13 mouse cellular contexts compared by ENCODE assay signal in the genomic region with DNA sequence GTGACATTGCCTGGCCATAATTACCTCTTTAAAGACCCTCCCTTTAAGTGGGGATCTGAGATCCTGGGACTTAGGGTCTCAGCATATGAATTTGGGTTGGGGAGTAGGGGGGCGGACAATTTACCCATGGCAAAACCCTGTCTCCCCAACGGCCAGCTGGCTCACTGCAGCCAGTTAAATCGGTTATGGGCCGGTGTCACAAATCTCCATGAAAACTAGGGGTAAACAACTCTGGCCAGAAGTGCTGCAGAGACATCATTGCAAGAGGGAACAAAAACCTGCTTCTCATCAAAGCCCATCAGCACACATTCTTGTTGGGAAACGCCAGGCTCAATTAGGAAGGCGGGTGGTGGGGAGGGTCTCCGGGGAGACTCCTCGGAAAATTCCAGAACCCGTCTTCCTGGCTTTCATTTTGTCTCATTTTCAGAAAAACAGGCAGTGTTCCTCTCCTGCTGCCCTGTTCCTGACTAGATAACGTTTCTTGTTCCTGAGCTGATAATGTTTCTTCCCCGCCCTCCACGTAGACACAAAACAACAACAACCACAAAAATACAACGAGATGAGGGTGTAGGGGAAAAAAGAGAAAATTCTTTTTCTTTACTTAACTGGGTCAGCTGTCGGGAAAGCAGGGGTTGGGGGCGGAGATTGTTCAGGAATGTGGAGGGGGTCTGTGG. TPM values are rescaled to one million over a fixed set of nuclear protein-coding genes. Genes with fewer than 3 reads are reported as not detected.
A peak's percentile ranks its signal among the peaks of the same experiment; 100 is the strongest.
DNase-seq lines count a peak whose midpoint lies in the region; ATAC-seq and TF ChIP-seq lines count a peak whose summit lies in the region.
"Had no signal": no experiment of that assay in that cellular context is flagged by ENCODE, and none has a peak within 500 bp of the region (broad histone marks: within the 10 kb centered on the region; RNA-seq: fewer than 3 reads in every experiment).

No protein-coding gene starts in this region.

- no peak overlapping the region for H3K9ac ChIP-seq in intestine, embryonic 14.5 days (ENCODE audit: low read length)
- no peak overlapping the region for H3K9ac ChIP-seq in intestine, postnatal 0 days (ENCODE audit: low read depth, low read length)
- no peak overlapping the region for H3K9ac ChIP-seq in embryonic facial prominence, embryonic 12.5 days
- H3K9ac ChIP-seq in heart, embryonic 14.5 days (ENCODE audit: low read length), result no peak overlapping the region
- peak overlapping the region; percentile 26 for H3K9ac ChIP-seq in liver, embryonic 16.5 days (ENCODE audit: low read depth, low read length)
- H3K9ac ChIP-seq: forebrain, embryonic 15.5 days; midbrain, embryonic 13.5 days; neural tube, embryonic 12.5 days had no signal

- no peaks in the 10 kb centered on the region for H3K9me3 ChIP-seq in intestine, embryonic 14.5 days (ENCODE audit: control insufficient read depth, low read length)
- no peaks in the 10 kb centered on the region for H3K9me3 ChIP-seq in intestine, postnatal 0 days (ENCODE audit: control insufficient read depth)
- H3K9me3 ChIP-seq in embryonic facial prominence, embryonic 12.5 days, result no peaks in the 10 kb centered on the region
- H3K9me3 ChIP-seq in heart, embryonic 14.5 days (ENCODE audit: control insufficient read depth, low read length), result no peaks in the 10 kb centered on the region
- H3K9me3 ChIP-seq in liver, embryonic 16.5 days (replicated peaks; ENCODE audit: control insufficient read depth, low read length), result no peaks in the 10 kb centered on the region
- H3K9me3 ChIP-seq: forebrain, embryonic 15.5 days; midbrain, embryonic 13.5 days; neural tube, embryonic 12.5 days had no signal

- no peak for DNase-seq in intestine, embryonic 14.5 days (ENCODE audit: low spot score)
- DNase-seq in left cerebral cortex, adult 11 months (ENCODE audit: low spot score), result no peak
- DNase-seq in cerebellum, adult 2 months, result no peak
- no peak for DNase-seq in thymus, postnatal 0 days (ENCODE audit: low spot score)
- DNase-seq: cerebellum, postnatal 10 days; lung, adult 2 months had no signal

- no peak for TF ChIP-seq POLR2A in cerebellum, adult 2 months (IDR thresholded peaks at IDR 0.05; ENCODE audit: borderline replicate concordance, insufficient read depth, low read length)

- H3K4me3 ChIP-seq in intestine, embryonic 14.5 days (ENCODE audit: low read depth, low read length), result no peak overlapping the region
- H3K4me3 ChIP-seq in intestine, postnatal 0 days (ENCODE audit: low read depth, low read length), result no peak overlapping the region
- no peak overlapping the region for H3K4me3 ChIP-seq in embryonic facial prominence, embryonic 12.5 days
- H3K4me3 ChIP-seq in heart, embryonic 14.5 days (ENCODE audit: control insufficient read depth in 1 of 2, insufficient read depth in 1 of 2, low read depth in 1 of 2, low read length in 2 of 2), result no peak overlapping the region
- H3K4me3 ChIP-seq in liver, embryonic 16.5 days (ENCODE audit: low read depth, low read length), result no peak overlapping the region
- no peak overlapping the region for H3K4me3 ChIP-seq in cerebellum, adult 2 months (replicated peaks; ENCODE audit: insufficient read depth, low read depth, low read length)
- H3K4me3 ChIP-seq: forebrain, embryonic 15.5 days; midbrain, embryonic 13.5 days; neural tube, embryonic 12.5 days had no signal

- ATAC-seq in intestine, embryonic 14.5 days (replicated peaks; ENCODE audit: low FRiP score, low TSS enrichment, low read depth), result no peak
- ATAC-seq in intestine, postnatal 0 days, result no peak
- ATAC-seq in embryonic facial prominence, embryonic 12.5 days (ENCODE audit: insufficient number of reproducible peaks, insufficient read depth, low FRiP score, low TSS enrichment), result no peak
- no peak for ATAC-seq in heart, embryonic 14.5 days (ENCODE audit: insufficient number of reproducible peaks, insufficient read depth, low FRiP score, low read depth)
- ATAC-seq in liver, embryonic 16.5 days (ENCODE audit: low read depth), result peak; percentile 69
- ATAC-seq: forebrain, embryonic 15.5 days; midbrain, embryonic 13.5 days had no signal

- peaks cover 13% of the 10 kb centered on the region for H3K4me1 ChIP-seq in intestine, embryonic 14.5 days (replicated peaks; ENCODE audit: control insufficient read depth, insufficient read depth, low read length)
- H3K4me1 ChIP-seq in intestine, postnatal 0 days (replicated peaks; ENCODE audit: control insufficient read depth, insufficient read depth, low read length), result no peaks in the 10 kb centered on the region
- peaks cover 8% of the 10 kb centered on the region; the same call in 1 of the 2 replicates for H3K4me1 ChIP-seq in embryonic facial prominence, embryonic 12.5 days
- peaks cover 11 to 13% of the 10 kb centered on the region in 2 experiments; a peak in 2 of 4 replicates for H3K4me1 ChIP-seq in heart, embryonic 14.5 days (ENCODE audit: control insufficient read depth in 2 of 2, insufficient read depth in 2 of 2, low read length in 2 of 2)
- H3K4me1 ChIP-seq in liver, embryonic 16.5 days (ENCODE audit: control insufficient read depth, low read depth, low read length), result peaks cover 14% of the 10 kb centered on the region
- H3K4me1 ChIP-seq in cerebellum, adult 2 months (ENCODE audit: control insufficient read depth, insufficient read depth, low read length), result no peaks in the 10 kb centered on the region
- H3K4me1 ChIP-seq: forebrain, embryonic 15.5 days; midbrain, embryonic 13.5 days; neural tube, embryonic 12.5 days had no signal

- 35% methylated on average over 15 of the region's 15 CpGs for WGBS in intestine, embryonic 14.5 days
- 48% methylated on average over 15 of the region's 15 CpGs for WGBS in intestine, postnatal 0 days
- WGBS in embryonic facial prominence, embryonic 12.5 days, result 46% methylated on average over 15 of the region's 15 CpGs
- WGBS in heart, embryonic 14.5 days, result 37% methylated on average over 15 of the region's 15 CpGs
- WGBS in liver, embryonic 16.5 days (ENCODE audit: insufficient replicate concordance), result 47% methylated on average over 15 of the region's 15 CpGs
- WGBS in cerebellum, adult 2 months, result 68% methylated on average over 15 of the region's 15 CpGs

- TF ChIP-seq CTCF in intestine, postnatal 0 days (IDR thresholded peaks at IDR 0.05; ENCODE audit: low read depth), result no peak
- TF ChIP-seq CTCF in cerebellum, adult 2 months (IDR thresholded peaks at IDR 0.05; ENCODE audit: borderline replicate concordance, insufficient read depth, low read depth, low read length), result no peak

- no peaks in the 10 kb centered on the region for H3K36me3 ChIP-seq in intestine, embryonic 14.5 days (ENCODE audit: control insufficient read depth, insufficient read depth, low read length)
- no peaks in the 10 kb centered on the region for H3K36me3 ChIP-seq in intestine, postnatal 0 days (ENCODE audit: control insufficient read depth, insufficient read depth)
- no peaks in the 10 kb centered on the region for H3K36me3 ChIP-seq in embryonic facial prominence, embryonic 12.5 days
- H3K36me3 ChIP-seq in heart, embryonic 14.5 days (ENCODE audit: control insufficient read depth, insufficient read depth, low read length), result 0 out of 2 replicates have a peak, but pooled peaks cover 5% of the 10 kb centered on the region
- H3K36me3 ChIP-seq in liver, embryonic 16.5 days (ENCODE audit: control insufficient read depth, insufficient read depth), result no peaks in the 10 kb centered on the region
- H3K36me3 ChIP-seq: forebrain, embryonic 15.5 days; midbrain, embryonic 13.5 days; neural tube, embryonic 12.5 days had no signal

- H3K4me2 ChIP-seq in intestine, embryonic 14.5 days (ENCODE audit: low read length), result no peak overlapping the region
- H3K4me2 ChIP-seq in intestine, postnatal 0 days (replicated peaks; ENCODE audit: low read depth), result no peak overlapping the region
- H3K4me2 ChIP-seq in embryonic facial prominence, embryonic 12.5 days (replicated peaks), result no peak overlapping the region
- H3K4me2 ChIP-seq in heart, embryonic 14.5 days (ENCODE audit: low read length), result no peak overlapping the region
- H3K4me2 ChIP-seq in liver, embryonic 16.5 days (ENCODE audit: low read depth, low read length), result peak overlapping the region; percentile 33
- H3K4me2 ChIP-seq: forebrain, embryonic 15.5 days; midbrain, embryonic 13.5 days; neural tube, embryonic 12.5 days had no signal

- H3K27me3 ChIP-seq in intestine, embryonic 14.5 days (replicated peaks; ENCODE audit: control insufficient read depth, insufficient read depth, low read length), result no peaks in the 10 kb centered on the region
- H3K27me3 ChIP-seq in intestine, postnatal 0 days (replicated peaks; ENCODE audit: control insufficient read depth, insufficient read depth, low read length), result no peaks in the 10 kb centered on the region
- no peaks in the 10 kb centered on the region for H3K27me3 ChIP-seq in embryonic facial prominence, embryonic 12.5 days
- no peaks in the 10 kb centered on the region for H3K27me3 ChIP-seq in heart, embryonic 14.5 days (ENCODE audit: control insufficient read depth, insufficient read depth, low read length)
- no peaks in the 10 kb centered on the region for H3K27me3 ChIP-seq in liver, embryonic 16.5 days (ENCODE audit: control insufficient read depth, insufficient read depth, low read depth, low read length)
- H3K27me3 ChIP-seq in cerebellum, adult 2 months (ENCODE audit: control insufficient read depth, insufficient read depth, low read length), result no peaks in the 10 kb centered on the region
- H3K27me3 ChIP-seq: forebrain, embryonic 15.5 days; midbrain, embryonic 13.5 days; neural tube, embryonic 12.5 days had no signal

- H3K27ac ChIP-seq in intestine, embryonic 14.5 days (ENCODE audit: low read depth), result peak overlapping the region; percentile 52; the same call in 1 of the 2 replicates
- no peak overlapping the region for H3K27ac ChIP-seq in intestine, postnatal 0 days (ENCODE audit: low read depth, low read length)
- H3K27ac ChIP-seq in embryonic facial prominence, embryonic 12.5 days, result peak overlapping the region; percentile 30; the same call in 1 of the 2 replicates
- H3K27ac ChIP-seq in heart, embryonic 14.5 days (replicated peaks in 1 of 2; ENCODE audit: control insufficient read depth in 1 of 2, insufficient read depth in 1 of 2, low read depth in 2 of 2, low read length in 2 of 2), result peak overlapping the region; percentile 16 to 29; a peak in 3 of 4 replicates
- peak overlapping the region; percentile 49 for H3K27ac ChIP-seq in liver, embryonic 16.5 days (ENCODE audit: low read length)
- H3K27ac ChIP-seq in cerebellum, adult 2 months (ENCODE audit: insufficient read depth, low read length), result no peak overlapping the region
- H3K27ac ChIP-seq: forebrain, embryonic 15.5 days; midbrain, embryonic 13.5 days; neural tube, embryonic 12.5 days had no signal

RNA-seq across cellular contexts. Expression of gene Ube2f, which starts 22.6 kb away (rescaled TPM):
- polyA plus RNA-seq in intestine, embryonic 14.5 days (2014; fragmentation: Nextera tagmentation; extraction: Ambion mirVana), result 69.9 and 71.6 TPM in 2 replicates
- 55.5 and 57.9 TPM in 2 replicates for polyA plus RNA-seq in intestine, postnatal 0 days (2015; fragmentation: Nextera tagmentation; extraction: Ambion mirVana)
- polyA plus RNA-seq in embryonic facial prominence, embryonic 12.5 days (2016; fragmentation: Nextera tagmentation; extraction: Ambion mirVana), result 72.4 and 72.9 TPM in 2 replicates
- 63.5 and 67.6 TPM in 2 replicates for polyA plus RNA-seq in heart, embryonic 14.5 days (2014; fragmentation: Nextera tagmentation; extraction: Ambion mirVana)
- 66.3 and 69.0 TPM in 2 replicates for polyA plus RNA-seq in liver, embryonic 16.5 days (2015; fragmentation: Nextera tagmentation; extraction: Ambion mirVana)
- polyA plus RNA-seq in cerebellum, adult 2 months (2012; rRNA removed), result 70.7 and 72.3 TPM in 2 replicates
- 87.2 and 88.5 TPM in 2 replicates for polyA plus RNA-seq in thymus, postnatal 0 days (2015; fragmentation: Nextera tagmentation; extraction: Ambion mirVana)

RNA-seq across cellular contexts. Expression of gene Ramp1, which starts 47.9 kb away (rescaled TPM):
- polyA plus RNA-seq in intestine, embryonic 14.5 days (2014; fragmentation: Nextera tagmentation; extraction: Ambion mirVana), result 5.4 and 6.0 TPM in 2 replicates
- 16.1 and 16.5 TPM in 2 replicates for polyA plus RNA-seq in intestine, postnatal 0 days (2015; fragmentation: Nextera tagmentation; extraction: Ambion mirVana)
- polyA plus RNA-seq in embryonic facial prominence, embryonic 12.5 days (2016; fragmentation: Nextera tagmentation; extraction: Ambion mirVana), result 1.2 and 1.9 TPM in 2 replicates
- polyA plus RNA-seq in heart, embryonic 14.5 days (2014; fragmentation: Nextera tagmentation; extraction: Ambion mirVana), result 55.9 and 56.9 TPM in 2 replicates
- polyA plus RNA-seq in liver, embryonic 16.5 days (2015; fragmentation: Nextera tagmentation; extraction: Ambion mirVana), result 4.9 and 5.2 TPM in 2 replicates
- 46.3 and 50.7 TPM in 2 replicates for polyA plus RNA-seq in cerebellum, adult 2 months (2012; rRNA removed)
- polyA plus RNA-seq in thymus, postnatal 0 days (2015; fragmentation: Nextera tagmentation; extraction: Ambion mirVana), result 156 and 158 TPM in 2 replicates

Comparison
In these comparisons a context has a peak if more than half of its experiments do, and no peak if none do; other contexts are left out.
1. H3K27ac ChIP-seq: peak in intestine, embryonic 14.5 days (single experiment), embryonic facial prominence, embryonic 12.5 days (single experiment), heart, embryonic 14.5 days (2 of 2) and liver, embryonic 16.5 days (single experiment); none in intestine, postnatal 0 days (single experiment) and cerebellum, adult 2 months (single experiment).